Mouse (Mus musculus) ES-Bruce4 (cell line): Measurements from ENCODE around the gene Fam183b. TPM values are rescaled to one million over a fixed set of nuclear protein-coding genes. Genes with fewer than 3 reads are reported as not detected.
"Not testable (repeated sequence)": the region's sequence is repeated elsewhere in the genome, so short reads cannot be mapped to it uniquely, and the experiment has no call there.

Experiments used
- H3K27ac ChIP-seq: 2 replicates; pipeline ENCODE4 v1.5.1; 2012; ENCODE audit warnings: low read length, inconsistent platforms; ENCODE audit not compliant: insufficient read depth
- H3K27me3 ChIP-seq: 2 replicates; pipeline ENCODE4 v1.6.1; 2012; ENCODE audit warnings: mild to moderate bottlenecking, low read length, inconsistent platforms; ENCODE audit not compliant: control insufficient read depth, poor library complexity, insufficient read depth, severe bottlenecking
- H3K36me3 ChIP-seq: 2 replicates; pipeline ENCODE4 v1.6.1; 2012; ENCODE audit warnings: inconsistent platforms, mild to moderate bottlenecking, low read length, moderate library complexity; ENCODE audit not compliant: control insufficient read depth, poor library complexity, insufficient read depth, severe bottlenecking
- H3K4me1 ChIP-seq: one replicate; pipeline ENCODE4 v1.8.1; 2011; ENCODE audit warnings: low read length; ENCODE audit not compliant: control insufficient read depth, insufficient read depth
- H3K4me3 ChIP-seq: 2 replicates; pipeline ENCODE4 v1.5.1; 2011; ENCODE audit warnings: low read depth, mild to moderate bottlenecking, low read length
- H3K9ac ChIP-seq: 2 replicates; pipeline ENCODE4 v1.6.1; 2012; ENCODE audit warnings: low read depth, mild to moderate bottlenecking, inconsistent platforms; ENCODE audit not compliant: poor library complexity, severe bottlenecking
- H3K9me3 ChIP-seq: replicated peaks from 2 replicates; pipeline ENCODE4 v1.6.1; 2012; ENCODE audit warnings: mild to moderate bottlenecking, low read length, inconsistent platforms; ENCODE audit not compliant: control insufficient read depth, poor library complexity, insufficient read depth, severe bottlenecking
- CTCF ChIP-seq: IDR thresholded peaks from one replicate; pipeline ENCODE4 v1.8.1; 2011; ENCODE audit warnings: low read depth, low read length
- EP300 ChIP-seq: IDR thresholded peaks from 2 replicates; pipeline ENCODE4 v1.6.1; 2011; ENCODE audit warnings: low read depth, low read length; ENCODE audit not compliant: insufficient read depth
- POLR2A ChIP-seq: IDR thresholded peaks from one replicate; pipeline ENCODE4 v1.8.1; 2011; ENCODE audit warnings: low read length; ENCODE audit not compliant: insufficient read depth
- polyA plus RNA-seq: library from polyadenylated mRNA; stranded (reverse); fragments of >200 nt; gene quantifications from 2 replicates; pipeline ENCODE4 v1.2.4, GENCODE M21; 2011; ENCODE audit warnings: low read depth; ENCODE audit not compliant: missing spikeins, insufficient read depth, insufficient read length

The Fam183b gene
- not detected in 2 replicates for polyA plus RNA-seq

- H3K27ac ChIP-seq, result no peak within 1 kb of the TSS
- 0 out of 2 replicates have a peak within 1 kb of the TSS, but pooled peaks have one; percentile 0 for H3K4me3 ChIP-seq
Observed at GRCm38 (mm10) chr11:58801558-58802228, at the start of gene Fam183b. Gene Fam183b, minus strand, starts transcription at chr11:58801960.

GRCm38 (mm10) chr11:58849731-58850130 lies 48.0 kb upstream of the Fam183b start:
- Histone ChIP-seq H3K4me3 (no peak overlapping the region), H3K27ac (no peak overlapping the region), H3K36me3 (no peaks in the 10 kb centered on the region), H3K9me3 (no peaks in the 10 kb centered on the region), H3K9ac (no peak overlapping the region), H3K27me3 (no peaks in the 10 kb centered on the region; the same call in 1 of the 2 replicates), H3K4me1 (no peaks in the 10 kb centered on the region)
- no peak for TF ChIP-seq CTCF
- no peak for TF ChIP-seq EP300
- TF ChIP-seq POLR2A, result no peak

More at GRCm38 (mm10) chr11:58801558-58802228, at the start of gene Fam183b:
- Histone ChIP-seq H3K27me3 (no peaks in the 10 kb centered on the region), H3K4me1 (no peaks in the 10 kb centered on the region), H3K36me3 (no peaks in the 10 kb centered on the region), H3K9me3 (no peaks in the 10 kb centered on the region), H3K9ac (no peak within 1 kb of the TSS)
- no peak for TF ChIP-seq EP300

DNA sequence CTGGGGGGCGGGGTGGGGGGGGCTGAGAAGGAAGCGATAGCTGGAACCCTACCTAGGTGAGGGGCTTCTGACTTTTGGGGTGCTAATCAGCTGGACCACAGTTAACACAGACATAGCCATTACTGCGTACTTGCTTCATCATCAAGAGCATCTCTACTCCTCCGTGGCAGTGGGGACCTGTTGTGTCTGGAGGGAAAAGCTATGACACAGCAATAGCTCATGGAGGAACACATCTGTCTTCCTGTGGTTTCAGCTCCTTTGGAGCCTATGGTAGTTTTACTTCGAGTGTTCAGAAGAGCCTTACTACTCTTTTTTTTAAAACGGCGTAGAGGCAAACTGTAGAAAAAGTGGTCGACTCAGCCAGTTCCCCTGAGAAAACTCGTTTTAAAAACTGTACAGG lies 45.9 kb upstream of the Fam183b start:
- peak overlapping the region; percentile 72 for H3K9ac ChIP-seq
- no peak for TF ChIP-seq EP300
- TF ChIP-seq CTCF, result no peak
- no peak for TF ChIP-seq POLR2A
- H3K4me1 ChIP-seq, result no peaks in the 10 kb centered on the region
- H3K9me3 ChIP-seq, result no peaks in the 10 kb centered on the region
- no peaks in the 10 kb centered on the region; the same call in 1 of the 2 replicates for H3K27me3 ChIP-seq
- no peak overlapping the region for H3K27ac ChIP-seq
- H3K4me3 ChIP-seq, result peak overlapping the region; percentile 43; the same call in 1 of the 2 replicates
- no peaks in the 10 kb centered on the region for H3K36me3 ChIP-seq

- no peak within 1 kb of the TSS for H3K27ac ChIP-seq
- no peaks in the 10 kb centered on the region for H3K36me3 ChIP-seq
- no peaks in the 10 kb centered on the region for H3K9me3 ChIP-seq
- H3K4me1 ChIP-seq, result no peaks in the 10 kb centered on the region
- no peaks in the 10 kb centered on the region; the same call in 1 of the 2 replicates for H3K27me3 ChIP-seq
- peak within 1 kb of the TSS; percentile 72 for H3K9ac ChIP-seq
- TF ChIP-seq POLR2A (no peak), CTCF (no peak), EP300 (no peak)
- H3K4me3 ChIP-seq, result peak within 1 kb of the TSS; percentile 95
Observed at GRCm38 (mm10) chr11:58846919-58847461, 45.2 kb upstream of the Fam183b start, which contains the start of gene Gm12258. Gene Gm12258, plus strand, starts transcription at chr11:58847158.

GRCm38 (mm10) chr11:58838951-58839350 lies 37.2 kb upstream of the Fam183b start, which contains the start of gene Olfr311:
Gene Olfr311, plus strand, starts transcription at chr11:58839251.
- H3K27ac ChIP-seq, H3K36me3 ChIP-seq, H3K9me3 ChIP-seq: not testable (repeated sequence)

GRCm38 (mm10) chr11:58832541-58832940 lies 30.8 kb upstream of the Fam183b start:
- H3K4me3 ChIP-seq, H3K9me3 ChIP-seq, H3K36me3 ChIP-seq, H3K9ac ChIP-seq, H3K27me3 ChIP-seq, H3K27ac ChIP-seq, H3K4me1 ChIP-seq: not testable (repeated sequence)

More at GRCm38 (mm10) chr11:58838951-58839350, 37.2 kb upstream of the Fam183b start, which contains the start of gene Olfr311:
- H3K9ac ChIP-seq, H3K4me3 ChIP-seq, H3K4me1 ChIP-seq, H3K27me3 ChIP-seq: not testable (repeated sequence)
